Mouse (Mus musculus) gastrocnemius, postnatal 25 days (tissue): ENCODE results near the gene Tbce. TPM values are rescaled to one million over a fixed set of nuclear protein-coding genes. Genes with fewer than 3 reads are reported as not detected.
"Not testable (repeated sequence)": the region's sequence is repeated elsewhere in the genome, so short reads cannot be mapped to it uniquely, and the experiment has no call there.

ENCODE experiments used
- DNase-seq: peaks from one replicate; pipeline ENCODE4 v3.0.0; 2022
- long read RNA-seq, 2 experiments: library from polyadenylated mRNA; stranded (forward); transcript quantifications; one replicate each; pipeline ENCODE4 v2.0.0; 2021
- total RNA-seq, 2 experiments: library from RNA; stranded (reverse); gene quantifications; 1 replicate in 1 of 2; 2 replicates in 1 of 2; pipeline ENCODE4 v1.2.3; 2021

Gene Tbce
- total RNA-seq = 10 to 100 TPM; 16.8 to 20.2 TPM
- long read RNA-seq, experiment 1, transcript Tbce-201 (17 exons, 1,844 nt) = major isoform, 10 of 20 reads
- long read RNA-seq, experiment 1, partial matches to known transcripts = 1 of 20 reads
- long read RNA-seq, experiment 1, other reads (novel, unspliced or antisense) = 4 of 20 reads
- long read RNA-seq, experiment 2, transcript Tbce-201 (17 exons, 1,844 nt) = major isoform, 12 of 18 reads
- long read RNA-seq, experiment 2, partial matches to known transcripts = 0 of 18 reads
- long read RNA-seq, experiment 2, other reads (novel, unspliced or antisense) = 2 of 18 reads

DNA sequence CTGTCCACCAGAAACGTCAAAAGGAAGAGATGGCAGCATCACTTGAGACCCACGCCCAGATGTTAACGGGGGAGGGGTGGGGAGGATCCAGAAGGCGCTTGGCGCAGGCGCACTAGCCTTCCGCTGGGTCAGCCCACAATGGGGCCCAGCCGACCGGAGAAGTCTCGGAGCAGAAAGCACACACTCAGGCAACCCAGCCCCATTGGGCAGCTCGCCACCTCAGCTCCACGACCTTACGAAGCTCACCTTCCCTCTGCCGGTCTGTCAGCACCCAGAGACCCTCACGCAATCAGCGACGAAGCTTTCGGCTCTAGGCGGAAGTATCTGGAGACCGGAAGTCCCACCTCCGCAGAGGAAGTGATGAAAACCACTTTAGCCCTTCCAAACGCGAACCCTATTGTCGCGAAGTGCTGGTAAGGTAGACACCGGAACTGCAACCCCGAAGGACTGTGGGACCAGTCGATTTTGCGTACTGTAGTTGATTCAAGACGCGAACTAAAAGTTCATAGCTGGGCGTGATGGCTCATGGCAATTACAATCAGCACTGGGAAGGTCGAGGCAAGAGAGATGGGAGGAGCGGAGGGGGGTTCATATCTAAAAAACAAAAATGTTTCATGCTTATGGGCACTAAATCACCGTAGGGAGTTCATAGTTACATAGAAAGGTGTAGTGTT is at the start of gene Tbce:
Gene Tbce (minus strand): TSS at position 347 of the 674 bp plus-strand sequence.
- DNase-seq = peak; percentile 86

DNA sequence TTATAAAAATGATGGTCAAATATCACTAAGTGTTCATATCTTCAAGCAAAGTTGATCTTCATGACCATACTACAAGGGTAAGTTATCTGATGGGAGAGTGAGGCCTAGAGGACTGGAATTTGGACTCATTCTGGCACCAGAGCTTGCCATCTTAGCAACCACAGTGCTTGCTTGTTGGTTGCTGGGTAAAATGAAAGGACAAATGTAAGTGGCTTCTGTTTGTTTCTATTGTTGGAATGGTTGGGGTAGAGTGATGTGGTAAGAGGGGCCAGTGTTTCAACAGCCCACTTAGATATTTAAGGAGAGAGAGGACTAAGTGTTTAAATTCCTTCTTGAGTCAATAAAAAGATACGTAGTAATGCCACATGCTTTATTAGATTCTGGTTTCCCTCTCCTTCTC is 49.2 kb upstream of the Tbce start:
- no peak for DNase-seq

DNA sequence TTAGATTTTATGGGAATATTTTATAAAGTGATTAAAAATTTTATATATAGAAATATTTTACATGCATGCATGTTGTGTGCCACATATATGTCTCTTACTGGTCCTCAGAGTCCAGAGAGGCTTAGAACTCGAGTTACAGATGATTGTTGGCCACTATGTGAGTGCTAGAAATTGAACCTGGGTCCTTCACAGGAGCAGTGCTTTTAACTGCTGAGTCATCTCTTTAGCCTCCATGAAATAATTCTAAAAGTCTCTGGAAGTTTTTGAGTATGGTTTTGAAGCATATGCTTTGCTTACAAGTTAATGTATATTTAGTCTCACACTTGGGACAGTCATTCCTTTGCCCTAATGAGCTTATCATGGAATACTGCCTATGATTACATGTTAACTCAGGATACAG is 35.9 kb upstream of the Tbce start:
- DNase-seq = no peak

DNA sequence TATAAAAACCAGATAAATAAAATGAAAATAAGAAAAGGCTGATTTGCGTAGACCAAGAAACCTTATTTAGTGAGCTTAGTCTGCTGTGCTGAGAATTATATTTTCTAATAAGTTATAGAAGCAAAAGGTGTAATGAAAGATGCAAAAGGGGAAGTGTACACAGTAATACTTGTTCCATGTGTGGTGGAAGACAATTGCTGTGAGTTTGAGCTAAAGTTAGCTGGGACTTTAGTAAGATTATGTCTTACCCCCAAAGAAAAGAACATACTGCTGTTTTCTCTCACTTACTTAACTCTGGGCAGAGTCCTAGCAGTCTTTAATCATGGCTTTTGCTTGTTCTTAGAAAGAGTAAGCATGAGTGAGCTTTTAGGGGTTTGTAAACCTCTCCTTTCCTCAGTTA is 34.9 kb upstream of the Tbce start:
- no peak for DNase-seq

DNA sequence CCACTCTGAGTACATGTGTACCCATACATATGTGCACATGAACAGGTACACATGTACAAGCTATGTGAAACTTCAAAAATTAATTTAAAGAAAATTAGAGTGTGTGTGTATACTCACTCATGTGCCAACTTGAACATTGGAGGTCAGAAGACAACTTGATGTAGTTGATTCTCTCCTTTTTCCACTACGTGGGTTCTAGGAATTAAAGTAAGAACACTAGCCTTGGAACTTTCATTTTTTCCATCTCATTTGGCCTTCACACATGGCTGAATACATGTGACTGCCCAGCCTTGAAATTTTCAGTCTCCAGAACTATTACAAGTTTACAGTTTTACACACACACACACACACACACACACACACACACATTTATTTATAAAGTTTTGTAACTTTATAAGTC is 29.9 kb upstream of the Tbce start:
- DNase-seq = no peak

DNA sequence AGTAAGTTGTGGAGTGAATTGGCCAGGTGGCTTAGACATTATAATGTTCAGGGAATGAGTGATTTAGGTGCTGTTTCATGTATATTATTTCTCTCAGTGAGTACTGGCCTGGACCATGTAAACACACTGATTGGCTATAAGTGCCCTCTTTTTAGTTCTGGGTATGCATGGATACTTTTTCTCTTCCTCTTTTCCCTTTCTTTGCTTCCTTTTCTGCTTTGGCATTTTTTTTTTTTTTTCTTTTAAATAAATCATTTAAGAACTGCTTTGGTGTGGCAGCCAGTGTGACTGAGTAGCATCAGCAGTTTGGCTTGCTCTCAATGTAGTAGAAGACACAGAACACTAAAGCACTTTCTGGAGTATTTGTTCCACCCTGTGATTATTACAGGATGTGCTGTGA is 28.6 kb upstream of the Tbce start:
- DNase-seq = no peak

DNA sequence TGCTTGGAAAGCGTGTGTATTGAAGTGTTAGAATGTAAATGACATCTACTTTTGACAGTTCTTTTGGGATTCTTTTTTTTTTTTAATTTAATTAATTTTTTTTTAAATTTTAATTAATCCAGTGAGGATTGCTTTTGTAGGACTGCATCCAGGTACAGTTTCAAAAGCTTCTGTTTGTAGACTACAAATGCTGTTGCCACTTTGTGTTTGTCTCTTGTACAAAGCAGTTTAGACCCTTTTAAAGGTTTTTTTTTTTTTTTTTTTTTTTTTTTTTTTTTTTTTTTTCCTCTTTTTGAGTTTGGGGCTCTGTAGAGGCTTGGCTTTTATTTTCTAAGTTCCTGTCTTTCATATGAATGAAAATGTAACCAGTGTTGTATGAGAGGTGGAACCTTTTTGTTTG is 26.3 kb upstream of the Tbce start:
- no peak for DNase-seq

DNA sequence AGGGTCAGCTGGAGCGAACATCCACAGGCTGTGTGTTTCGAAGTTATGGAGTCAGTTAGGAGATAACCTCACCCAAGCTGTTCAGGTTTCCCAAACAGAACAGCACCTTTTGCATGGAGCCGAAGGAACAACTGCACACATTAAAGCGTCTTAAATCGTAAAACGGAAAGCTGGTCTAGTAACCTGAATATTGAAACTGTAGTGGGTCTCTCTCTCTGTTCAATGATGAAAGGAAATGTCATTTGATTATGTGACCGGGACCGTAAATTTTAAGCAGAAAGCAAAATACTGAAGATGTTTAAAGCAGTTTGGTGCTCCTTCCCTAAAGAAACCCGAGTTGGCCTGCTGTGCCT is 25.6 kb upstream of the Tbce start:
- DNase-seq = no peak

DNA sequence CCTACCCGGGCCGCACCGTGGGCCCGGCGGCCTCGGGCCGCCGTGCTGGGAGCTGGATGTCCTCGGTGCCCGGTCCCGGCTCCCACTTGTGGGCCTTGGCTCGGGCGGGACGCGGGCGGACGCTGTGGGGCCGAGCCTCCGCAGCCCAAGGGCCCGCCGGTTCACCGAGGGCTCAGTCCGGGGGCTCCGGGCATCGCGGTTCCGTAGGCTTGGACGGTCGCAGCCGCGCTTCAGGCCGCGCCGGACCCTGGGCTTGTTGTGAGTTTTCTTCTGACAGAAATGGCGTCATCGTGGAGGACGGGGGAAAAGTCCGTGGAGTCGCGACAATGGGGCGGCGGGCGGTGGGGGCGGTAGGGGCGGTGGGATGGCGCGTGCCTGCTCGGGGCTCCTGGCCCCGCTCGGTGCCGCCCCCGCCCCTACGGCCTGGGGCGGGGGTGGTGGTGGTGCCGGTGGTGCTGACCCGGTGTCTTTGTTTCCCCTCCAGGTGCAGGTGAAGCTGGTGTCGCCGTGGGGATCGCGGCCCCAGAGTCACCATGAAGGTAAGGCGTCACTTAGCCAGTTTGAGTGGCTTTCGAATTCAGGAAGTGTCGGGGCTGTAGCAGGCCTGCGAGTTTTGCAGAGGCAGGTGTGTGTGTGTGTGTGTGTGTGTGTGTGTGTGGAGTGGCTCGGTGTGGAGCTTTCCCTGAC is 25.0 kb upstream of the Tbce start:
- peak; percentile 13 for DNase-seq

DNA sequence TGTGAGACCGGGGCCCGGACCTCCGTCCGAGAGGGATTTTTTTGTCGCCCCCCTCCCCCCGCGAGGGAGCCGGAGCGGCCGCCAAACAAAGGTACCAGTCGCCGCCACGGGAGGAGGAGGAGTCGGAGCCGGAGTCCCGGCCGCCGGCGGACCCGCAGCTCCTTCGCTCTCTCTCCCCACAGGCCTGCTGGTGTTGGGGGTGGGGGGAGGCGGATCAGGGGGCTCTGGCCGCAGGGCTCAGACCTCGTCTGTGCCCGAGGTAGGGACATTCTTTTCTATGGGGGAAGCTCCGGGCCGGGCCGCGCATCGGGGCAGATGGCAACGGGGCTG is 24.5 kb upstream of the Tbce start:
- no peak for DNase-seq

DNA sequence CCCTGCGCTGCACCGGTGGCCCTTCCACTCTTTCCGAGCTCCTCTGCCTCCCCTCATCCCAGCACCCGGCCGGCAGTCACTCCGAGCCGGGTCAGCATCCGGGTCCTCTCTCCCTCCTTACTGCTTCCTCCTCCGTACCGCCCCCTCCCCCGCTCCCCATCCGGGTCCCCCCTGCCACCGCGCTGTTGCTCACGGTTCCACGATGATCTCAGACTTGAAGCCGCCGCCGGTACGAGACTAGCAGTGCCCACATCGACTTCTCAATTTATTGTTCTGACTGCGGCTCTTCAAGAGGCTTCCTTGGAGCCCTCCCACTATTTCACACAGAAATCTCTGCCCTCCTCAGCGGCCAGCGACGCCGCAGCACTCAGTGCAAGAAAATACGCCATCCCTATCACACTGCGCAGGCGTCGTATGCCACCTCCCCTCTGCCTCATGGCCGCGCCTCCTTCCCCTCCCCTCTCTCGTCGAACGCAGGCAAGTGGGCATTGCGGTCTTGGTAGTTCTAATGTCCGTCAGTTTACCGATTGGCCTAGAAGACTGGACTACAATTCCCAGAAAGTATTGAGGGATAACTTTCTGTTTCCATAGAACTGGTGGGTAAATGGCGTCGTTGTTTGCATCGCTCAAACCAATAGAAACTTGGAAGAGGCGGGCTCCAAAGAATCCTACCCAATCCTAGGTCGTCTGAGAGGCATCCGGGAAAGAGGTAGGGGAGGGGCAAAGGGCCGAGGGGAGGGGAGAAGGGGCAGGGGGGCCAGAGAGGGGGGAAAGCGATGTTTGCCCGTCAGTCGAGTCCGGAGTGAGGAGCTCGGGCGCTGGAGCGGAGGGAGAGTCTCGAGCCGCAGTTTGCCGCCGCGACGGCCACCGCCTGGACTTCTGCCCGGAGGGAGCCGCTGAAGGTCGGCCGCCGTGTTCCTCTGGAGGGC is 23.8 kb upstream of the Tbce start, which contains the start of the genes Arid4b and Ggps1:
Gene Arid4b (plus strand): TSS at position 220 of the 929 bp plus-strand sequence.
Gene Ggps1 (minus strand): TSS at position 476 of the 929 bp plus-strand sequence.
- peak; percentile 97 for DNase-seq

DNA sequence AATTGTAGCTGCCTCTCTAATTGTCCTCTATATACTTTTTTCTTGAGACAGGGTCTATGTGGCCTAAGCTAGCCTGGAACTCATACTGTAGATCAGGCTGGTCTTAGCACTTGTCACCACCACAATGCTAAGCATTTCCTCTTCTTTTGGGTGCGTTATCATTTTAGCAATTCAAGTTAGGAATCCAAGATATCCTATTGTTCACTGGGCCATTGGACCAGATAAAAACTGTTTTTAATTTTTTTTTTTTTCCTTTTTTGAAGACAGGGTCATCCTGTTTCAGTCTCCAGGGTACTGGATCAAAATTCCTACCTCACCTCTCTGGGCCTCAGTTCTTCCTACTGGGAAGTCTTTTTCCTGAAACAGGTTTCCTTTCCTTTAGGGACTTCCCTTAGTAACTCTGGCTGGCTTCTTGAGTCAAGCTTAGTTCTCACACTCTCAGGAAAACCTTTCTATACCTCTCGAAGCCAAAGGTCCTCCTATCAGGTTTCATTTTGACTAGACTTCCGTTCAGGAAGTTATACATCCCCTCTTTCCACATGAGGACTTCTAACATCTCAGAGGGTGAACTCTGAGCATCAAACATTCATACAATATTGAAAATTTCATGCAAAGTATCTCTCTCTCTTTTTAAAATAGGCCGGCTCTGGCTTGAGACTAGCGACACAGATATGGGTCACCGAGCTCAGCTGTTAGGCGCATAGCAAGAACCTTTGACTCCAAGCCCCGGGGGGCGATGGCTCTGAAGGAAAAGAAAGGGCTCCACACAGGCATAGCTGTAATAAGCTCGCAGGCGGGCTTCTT is 23.0 kb upstream of the Tbce start:
- no peak for DNase-seq

DNA sequence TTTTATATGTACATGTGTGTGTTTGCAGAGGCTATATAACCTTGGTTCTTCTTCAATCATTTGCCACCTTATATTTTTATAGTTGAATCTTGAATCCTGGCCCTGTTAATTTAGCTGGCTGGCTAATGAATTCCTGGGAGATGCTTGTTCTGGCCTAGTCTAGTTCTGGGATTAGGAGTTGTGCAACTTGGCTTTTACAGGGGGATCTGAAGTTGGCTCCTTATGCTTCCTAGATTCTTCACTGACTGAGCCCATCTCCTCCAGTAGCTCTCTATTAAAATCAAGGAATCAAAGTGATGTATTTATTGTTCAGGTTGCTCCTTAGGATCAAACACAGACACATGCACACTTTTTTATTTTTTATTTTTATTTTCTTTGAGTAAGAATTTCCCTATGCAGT is 20.1 kb upstream of the Tbce start:
- DNase-seq = no peak

DNA sequence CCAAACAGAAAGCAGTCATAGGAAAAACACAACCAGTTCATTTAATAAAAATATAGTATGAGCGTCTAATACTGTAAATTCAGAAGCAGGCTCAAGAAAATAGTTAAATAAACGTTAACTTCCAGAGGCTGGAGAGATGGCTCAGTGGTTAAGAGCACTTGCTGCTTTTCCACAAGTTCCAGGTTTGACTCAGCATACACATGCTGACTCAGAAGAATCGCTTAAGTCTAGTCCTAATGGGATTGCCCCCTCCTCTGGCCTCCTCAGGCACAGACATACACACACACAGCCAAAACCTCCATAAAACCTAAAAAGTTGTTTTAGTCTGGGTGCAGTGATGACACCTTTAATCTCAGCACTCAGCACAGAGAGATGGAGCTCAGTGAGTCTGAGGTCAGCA is 17.4 kb upstream of the Tbce start:
- no peak for DNase-seq

DNA sequence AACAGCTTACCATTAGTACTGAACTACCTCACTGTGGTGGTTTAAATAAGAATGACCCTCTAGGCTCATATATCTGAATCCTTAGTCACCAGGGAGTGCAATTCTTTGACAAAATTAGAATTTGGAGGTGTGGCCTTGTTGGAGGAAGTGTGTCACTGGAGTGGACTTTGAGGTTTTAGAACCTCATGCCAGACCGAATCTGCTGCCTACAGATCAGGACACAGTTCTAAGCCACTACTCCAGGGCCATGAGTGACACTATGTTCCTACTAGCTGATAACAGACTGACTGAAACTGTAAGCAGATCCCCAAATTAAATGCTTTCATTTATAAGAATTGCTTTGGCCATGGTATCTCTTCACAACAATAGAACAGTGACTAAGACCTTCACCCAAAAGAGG is 10.4 kb upstream of the Tbce start:
- no peak for DNase-seq

DNA sequence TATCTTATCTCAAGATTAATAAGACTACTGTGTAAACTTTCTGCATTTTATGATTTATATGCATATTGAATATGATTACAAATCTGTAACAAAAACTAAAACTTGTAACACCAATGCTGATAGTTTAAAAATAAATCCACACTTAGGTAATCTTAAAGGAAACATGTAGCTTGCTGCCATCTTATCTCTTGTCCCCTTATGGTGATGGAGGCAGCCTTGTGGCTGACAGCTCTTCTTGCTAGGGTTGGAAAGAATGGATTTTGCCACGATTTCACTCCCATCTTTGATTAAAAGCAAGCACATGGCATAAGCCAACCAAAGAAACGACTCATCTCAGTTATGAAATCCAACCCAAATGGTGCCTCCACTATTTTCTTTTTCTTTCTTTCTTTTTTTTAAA is 5.1 kb upstream of the Tbce start:
- DNase-seq = no peak

DNA sequence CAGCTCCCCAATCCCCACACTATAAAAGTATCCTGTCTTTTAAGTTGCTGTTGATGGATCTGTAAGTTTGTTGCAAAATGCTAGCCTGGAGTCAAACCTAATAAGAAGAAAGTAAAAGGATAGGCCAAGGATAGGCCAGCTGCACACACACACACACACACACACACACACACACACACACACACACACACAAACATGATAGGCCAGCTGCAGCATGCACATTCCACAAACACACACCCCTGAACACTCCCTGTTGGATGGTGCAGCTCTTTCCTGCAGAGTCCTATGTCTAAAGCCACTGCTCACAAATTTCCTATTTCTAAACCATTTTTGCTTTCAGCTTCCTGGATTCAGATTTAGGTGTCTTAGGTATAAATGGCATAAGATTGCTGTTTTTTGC is 4.4 kb upstream of the Tbce start:
- DNase-seq = no peak

DNA sequence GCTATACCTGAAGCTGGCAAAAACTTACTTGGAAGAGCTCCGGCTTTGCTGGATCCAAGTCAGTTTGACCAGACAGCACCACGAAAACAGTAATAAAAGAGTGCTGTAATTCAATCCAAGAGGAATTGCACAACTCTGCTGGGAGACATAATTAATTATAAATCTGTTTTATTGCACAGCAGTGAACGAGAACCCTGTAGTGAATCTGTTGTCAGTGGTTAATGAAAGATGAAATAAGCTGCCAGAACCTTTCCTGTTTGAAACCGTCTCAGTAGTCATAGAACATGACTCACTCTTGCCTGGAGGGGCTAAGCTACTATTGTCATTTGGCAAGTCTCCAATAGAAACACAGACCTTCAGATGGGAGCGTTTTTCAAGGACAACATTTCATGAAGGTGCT is 748 bp upstream of the Tbce start:
- no peak for DNase-seq

DNA sequence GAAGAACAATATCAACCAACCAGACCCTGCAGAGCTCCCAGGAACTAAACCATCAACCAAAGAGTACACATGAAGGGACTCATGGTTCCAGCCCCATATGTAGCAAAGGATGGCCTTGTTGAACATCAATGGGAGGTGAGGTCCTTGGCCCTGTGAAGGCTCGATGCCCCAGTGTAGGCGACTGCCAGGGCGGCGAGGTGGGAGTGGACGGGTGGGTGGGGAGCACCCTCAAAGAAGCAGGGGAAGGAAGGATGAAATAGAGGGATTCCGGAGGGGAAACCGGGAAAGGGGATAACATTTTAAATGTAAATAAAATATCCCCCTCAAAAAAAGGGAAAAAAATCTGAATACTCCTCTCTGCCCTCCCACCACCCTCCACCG is 537 bp downstream of the Tbce start:
- DNase-seq = no peak

DNA sequence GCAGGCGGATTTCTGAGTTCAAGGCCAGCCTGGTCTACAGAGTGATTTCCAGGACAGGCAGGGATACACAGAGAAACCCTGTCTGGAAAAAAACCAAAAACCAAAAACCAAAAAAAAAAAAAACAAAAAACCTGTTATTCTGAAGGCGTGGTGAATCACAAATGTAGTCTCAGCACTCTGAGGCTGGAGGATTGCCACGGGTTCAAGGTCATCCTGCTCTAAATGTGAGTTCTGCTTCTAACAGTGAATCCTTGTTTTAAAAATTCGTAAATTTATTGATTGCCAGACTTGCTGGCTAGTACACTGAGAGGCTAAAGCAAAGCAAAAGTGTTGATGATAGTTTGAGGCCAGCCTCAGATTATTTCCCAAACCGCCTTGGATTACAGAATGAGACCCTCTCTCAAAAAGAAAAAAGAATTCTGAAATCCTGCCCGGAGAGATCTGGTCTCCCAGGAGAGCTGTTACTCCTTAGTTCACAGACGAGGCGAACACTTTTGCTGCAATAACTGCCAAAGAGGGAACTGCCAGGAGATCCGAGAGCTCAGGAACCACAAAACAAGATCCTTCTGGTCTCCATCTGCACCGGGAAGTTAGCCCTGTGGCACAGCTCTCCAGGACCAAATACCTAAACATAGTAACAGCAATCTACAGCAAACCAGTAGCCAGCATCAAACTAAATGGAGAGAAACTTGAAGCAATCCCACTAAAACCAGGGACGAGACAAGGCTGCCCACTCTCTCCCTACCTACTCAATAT is 3.4 kb downstream of the Tbce start:
- DNase-seq = no peak

DNA sequence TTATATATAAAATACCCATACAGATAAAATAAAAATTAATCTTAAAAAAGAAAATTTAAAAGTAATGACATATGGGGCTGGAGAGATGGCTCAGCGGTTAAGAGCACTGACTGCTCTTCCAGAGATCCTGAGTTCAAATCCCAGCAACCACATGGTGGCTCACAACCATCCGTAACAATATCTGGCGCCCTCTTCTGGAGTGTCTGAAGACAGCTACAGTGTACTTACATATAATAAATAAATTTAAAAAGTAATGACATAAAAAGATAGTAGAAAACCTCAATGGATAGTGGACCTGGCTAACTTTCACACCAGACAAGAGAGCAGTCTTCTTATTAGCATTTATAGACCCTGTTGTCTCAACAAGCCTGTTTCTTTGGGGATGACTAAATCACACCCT is 4.1 kb downstream of the Tbce start:
- not testable (repeated sequence) for DNase-seq
